Mouse (Mus musculus): ENCODE results near the gene Nosip.

DNA sequence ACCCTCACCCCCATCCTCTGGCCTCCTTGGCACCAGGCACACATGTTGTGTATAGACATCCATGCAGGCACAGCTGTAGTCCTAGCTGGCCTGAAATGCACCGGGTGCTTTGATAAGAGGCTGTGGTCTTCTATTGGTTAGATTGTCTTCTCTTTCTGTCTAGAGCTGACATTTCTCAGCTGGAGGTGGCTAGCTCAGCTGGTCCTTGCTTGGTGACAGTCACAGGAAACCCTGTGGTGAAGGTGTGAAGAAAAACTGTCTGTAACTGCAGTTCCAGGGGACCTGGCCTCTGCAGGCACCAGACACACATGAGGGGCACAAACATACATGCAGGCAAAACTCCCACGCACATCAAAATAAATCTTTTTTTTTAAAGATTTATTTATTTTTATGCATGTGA is 7.4 kb downstream of the Nosip start:
- TF ChIP-seq POLR2A (IDR thresholded peaks at IDR 0.05; ENCODE audit: low read depth, low read length) (no peak), CTCF (IDR thresholded peaks at IDR 0.05; ENCODE audit: borderline replicate concordance, insufficient read depth, low read length) (no peak)
